Mouse (Mus musculus) left cerebral cortex, adult 9 months (tissue): ENCODE data around the gene Carnmt1.

Source experiments
- DNase-seq, 2 experiments: peaks; one replicate each; pipeline ENCODE4 v3.0.0; 2022; ENCODE audit warnings: low spot score in 2 of 2

The Carnmt1 gene

GRCm38 (mm10) chr19:18713357-18713756 is 42.8 kb downstream of the Carnmt1 start:
- DNase-seq = peak; percentile 18 to 32

GRCm38 (mm10) chr19:18716374-18716773 is 45.8 kb downstream of the Carnmt1 start:
- peak in 1 of 2 experiments; percentile 82 for DNase-seq

- no peak for DNase-seq
Measured at GRCm38 (mm10) chr19:18720337-18720736, 49.8 kb downstream of the Carnmt1 start.

- DNase-seq = no peak
Measured at GRCm38 (mm10) chr19:18725186-18725585, 54.6 kb downstream of the Carnmt1 start.

GRCm38 (mm10) chr19:18730255-18730654 is 59.7 kb downstream of the Carnmt1 start:
- DNase-seq = no peak

GRCm38 (mm10) chr19:18731077-18731476 is 60.5 kb downstream of the Carnmt1 start:
- DNase-seq = no peak

GRCm38 (mm10) chr19:18735901-18736300 is 65.3 kb downstream of the Carnmt1 start:
- no peak for DNase-seq

- DNase-seq = no peak
Measured at GRCm38 (mm10) chr19:18739146-18739545, 68.6 kb downstream of the Carnmt1 start.

GRCm38 (mm10) chr19:18743946-18744345 is 73.4 kb downstream of the Carnmt1 start:
- DNase-seq = no peak

GRCm38 (mm10) chr19:18746576-18747340 is 76.2 kb downstream of the Carnmt1 start:
- DNase-seq = peak in 1 of 2 experiments; percentile 8

- no peak for DNase-seq
Measured at GRCm38 (mm10) chr19:18747379-18747778, 76.8 kb downstream of the Carnmt1 start.

GRCm38 (mm10) chr19:18749598-18750339 is 79.2 kb downstream of the Carnmt1 start, which contains the start of gene Trpm6:
Trpm6 (plus strand) TSS chr19:18749983.
- DNase-seq = no peak
